Mouse (Mus musculus) spleen, adult 2 months (tissue): ENCODE measurements around the gene Mrpl20.

Experiments used
- CTCF ChIP-seq: fragments of 200-500 bp; IDR thresholded peaks from 2 replicates; pipeline ENCODE4 v1.5.1; 2011; ENCODE audit warnings: mild to moderate bottlenecking, inconsistent platforms; ENCODE audit not compliant: insufficient read depth, insufficient read length, insufficient replicate concordance; ENCODE audit errors: extremely low read depth
- POLR2A ChIP-seq: fragments of 200-500 bp; IDR thresholded peaks from 2 replicates; pipeline ENCODE4 v1.6.1; 2011; ENCODE audit warnings: low read depth, low read length, inconsistent platforms

GRCm38 (mm10) chr4:155802075-155802474, 603 bp upstream of the Mrpl20 start:
- TF ChIP-seq POLR2A, result no peak
- no peak for TF ChIP-seq CTCF
